Mouse (Mus musculus) limb, embryonic 13.5 days (tissue): ENCODE results near the gene Asic1. TPM values are rescaled to one million over a fixed set of nuclear protein-coding genes. Genes with fewer than 3 reads are reported as not detected.
"Not testable (repeated sequence)": the region's sequence is repeated elsewhere in the genome, so short reads cannot be mapped to it uniquely, and the experiment has no call there.

Experiments used
- ATAC-seq: fragments of 200-750 bp; cut with Nextera tagmentation; 2 replicates; pipeline ENCODE4 v1.8.0; 2017; ENCODE audit warnings: low read depth, moderate number of reproducible peaks, moderate TSS enrichment; ENCODE audit not compliant: low FRiP score
- H3K27ac ChIP-seq: fragments of 300-500 bp; sonication (generic); 2 replicates; pipeline ENCODE4 v1.5.1; 2015; ENCODE audit warnings: inconsistent platforms, mild to moderate bottlenecking, moderate library complexity
- H3K27me3 ChIP-seq: fragments of 300-500 bp; sonication (generic); 2 replicates; pipeline ENCODE4 v1.6.1; 2015; ENCODE audit warnings: mild to moderate bottlenecking, inconsistent platforms
- H3K36me3 ChIP-seq: fragments of 300-500 bp; sonication (generic); 2 replicates; pipeline ENCODE4 v1.6.1; 2015; ENCODE audit warnings: inconsistent platforms, mild to moderate bottlenecking, moderate library complexity
- H3K4me1 ChIP-seq: fragments of 300-500 bp; sonication (generic); 2 replicates; pipeline ENCODE4 v1.6.1; 2015; ENCODE audit warnings: inconsistent platforms
- H3K4me2 ChIP-seq: fragments of 300-500 bp; sonication (generic); replicated peaks from 2 replicates; pipeline ENCODE4 v1.6.1; 2015; ENCODE audit warnings: inconsistent platforms, mild to moderate bottlenecking, moderate library complexity
- H3K4me3 ChIP-seq: fragments of 300-500 bp; sonication (generic); 2 replicates; pipeline ENCODE4 v1.5.1; 2015; ENCODE audit warnings: moderate library complexity, mild to moderate bottlenecking, inconsistent platforms
- H3K9ac ChIP-seq: fragments of 300-500 bp; sonication (generic); 2 replicates; pipeline ENCODE4 v1.6.1; 2015; ENCODE audit warnings: mild to moderate bottlenecking, inconsistent platforms
- H3K9me3 ChIP-seq: fragments of 300-500 bp; sonication (generic); 2 replicates; pipeline ENCODE4 v1.6.1; 2016; ENCODE audit warnings: inconsistent platforms
- WGBS: fragments of 180-500 bp; shearing (Covaris S2); methylation state at CpG from one replicate; pipeline ENCODE4 v1.1.7; 2015; 5-methylcytosine and 5-hydroxymethylcytosine counted together
- polyA plus RNA-seq: library from polyadenylated mRNA; unstranded; fragments of >200 nt; fragmentation: Nextera tagmentation; extraction: Ambion mirVana; gene quantifications from 2 replicates; pipeline ENCODE4 v1.2.1, GENCODE M21; 2015

Asic1 gene
- polyA plus RNA-seq, 1 experiment from 2014 or later, result 1.7 TPM

- WGBS, result 16% methylated on average over 4 of the region's 4 CpGs
- no peak overlapping the region for H3K4me3 ChIP-seq
- H3K27ac ChIP-seq, result no peak overlapping the region
- no peaks in the 10 kb centered on the region for H3K36me3 ChIP-seq
- H3K27me3 ChIP-seq, result peaks cover 29% of the 10 kb centered on the region
- no peaks in the 10 kb centered on the region for H3K4me1 ChIP-seq
- no peak overlapping the region for H3K4me2 ChIP-seq
- no peak for ATAC-seq
- no peaks in the 10 kb centered on the region for H3K9me3 ChIP-seq
- no peak overlapping the region for H3K9ac ChIP-seq
Measured at GRCm38 (mm10) chr15:99690924-99691323, 20.8 kb downstream of the Asic1 start.

- no peak overlapping the region for H3K4me2 ChIP-seq
- H3K9ac ChIP-seq, result no peak overlapping the region
- no peaks in the 10 kb centered on the region for H3K4me1 ChIP-seq
- H3K36me3 ChIP-seq, result no peaks in the 10 kb centered on the region
- no peak for ATAC-seq
- H3K27me3 ChIP-seq, result peaks cover 37% of the 10 kb centered on the region
- H3K4me3 ChIP-seq, result no peak overlapping the region
- H3K9me3 ChIP-seq, result no peaks in the 10 kb centered on the region
- H3K27ac ChIP-seq, result no peak overlapping the region
- WGBS, result 42% methylated on average over 9 of the region's 9 CpGs
Measured at GRCm38 (mm10) chr15:99691976-99692375, 21.8 kb downstream of the Asic1 start.

GRCm38 (mm10) chr15:99697309-99697708 lies 27.1 kb downstream of the Asic1 start:
- Histone ChIP-seq H3K4me1 (peaks cover 6% of the 10 kb centered on the region), H3K36me3 (no peaks in the 10 kb centered on the region), H3K27me3 (peaks cover 34% of the 10 kb centered on the region), H3K9me3 (no peaks in the 10 kb centered on the region), H3K4me3 (no peak overlapping the region), H3K4me2 (no peak overlapping the region), H3K9ac (no peak overlapping the region), H3K27ac (no peak overlapping the region)
- ATAC-seq, result no peak
- 12% methylated on average over 2 of the region's 2 CpGs for WGBS

- Histone ChIP-seq H3K27me3 (peaks cover 29% of the 10 kb centered on the region), H3K27ac (no peak overlapping the region), H3K9ac (no peak overlapping the region; the same call in 1 of the 2 replicates), H3K4me1 (peaks cover 16% of the 10 kb centered on the region), H3K4me3 (no peak overlapping the region), H3K36me3 (peaks cover 3% of the 10 kb centered on the region), H3K9me3 (no peaks in the 10 kb centered on the region), H3K4me2 (0 out of 2 replicates have a peak overlapping the region, but pooled peaks have one; percentile 7)
- 36% methylated on average over 20 of the region's 20 CpGs for WGBS
- no peak for ATAC-seq
Measured at GRCm38 (mm10) chr15:99698533-99699085, 28.4 kb downstream of the Asic1 start.

GRCm38 (mm10) chr15:99699715-99700114 lies 29.5 kb downstream of the Asic1 start:
- H3K4me2 ChIP-seq, result no peak overlapping the region
- peaks cover 14% of the 10 kb centered on the region for H3K36me3 ChIP-seq
- peaks cover 29% of the 10 kb centered on the region for H3K27me3 ChIP-seq
- H3K4me3 ChIP-seq, result no peak overlapping the region
- H3K4me1 ChIP-seq, result peaks cover 27% of the 10 kb centered on the region
- ATAC-seq, result no peak
- WGBS, result 82% methylated on average over 10 of the region's 10 CpGs
- H3K9me3 ChIP-seq, result no peaks in the 10 kb centered on the region
- no peak overlapping the region for H3K9ac ChIP-seq
- no peak overlapping the region for H3K27ac ChIP-seq

GRCm38 (mm10) chr15:99700219-99701106 lies 30.3 kb downstream of the Asic1 start:
- Histone ChIP-seq H3K4me3 (no peak overlapping the region), H3K36me3 (peaks cover 19% of the 10 kb centered on the region), H3K4me2 (no peak overlapping the region), H3K9me3 (no peaks in the 10 kb centered on the region), H3K9ac (no peak overlapping the region), H3K27me3 (peaks cover 27% of the 10 kb centered on the region), H3K27ac (no peak overlapping the region), H3K4me1 (peaks cover 29% of the 10 kb centered on the region)
- ATAC-seq, result no peak
- WGBS, result 86% methylated on average over 18 of the region's 18 CpGs

GRCm38 (mm10) chr15:99701640-99701998 lies 31.5 kb downstream of the Asic1 start:
- Histone ChIP-seq H3K27ac (0 out of 2 replicates have a peak overlapping the region, but pooled peaks have one; percentile 95), H3K9ac (peak overlapping the region; percentile 96), H3K4me1 (peaks cover 29% of the 10 kb centered on the region), H3K27me3 (peaks cover 21% of the 10 kb centered on the region), H3K4me2 (peak overlapping the region; percentile 82), H3K36me3 (peaks cover 28% of the 10 kb centered on the region), H3K4me3 (peak overlapping the region; percentile 81)
- 47% methylated on average over 16 of the region's 16 CpGs for WGBS
- not testable (repeated sequence) for ATAC-seq, H3K9me3 ChIP-seq

- H3K4me1 ChIP-seq, result peaks cover 29% of the 10 kb centered on the region
- peaks cover 14% of the 10 kb centered on the region for H3K27me3 ChIP-seq
- WGBS, result under 1% methylated on average over 70 of the region's 71 CpGs
- H3K9me3 ChIP-seq, result no peaks in the 10 kb centered on the region
- H3K9ac ChIP-seq, result peak within 1 kb of the TSS; percentile 96
- peaks cover 34% of the 10 kb centered on the region for H3K36me3 ChIP-seq
- H3K27ac ChIP-seq, result peak within 1 kb of the TSS; percentile 95
- H3K4me3 ChIP-seq, result peak within 1 kb of the TSS; percentile 81
- ATAC-seq, result peak; percentile 95
- H3K4me2 ChIP-seq, result peak within 1 kb of the TSS; percentile 82
Measured at GRCm38 (mm10) chr15:99701999-99702900, 32.1 kb downstream of the Asic1 start, which contains the start of gene Smarcd1. Smarcd1 (plus strand) TSS chr15:99702129.

- peak overlapping the region; percentile 81 for H3K4me3 ChIP-seq
- H3K4me2 ChIP-seq, result peak overlapping the region; percentile 82
- peaks cover 7% of the 10 kb centered on the region for H3K27me3 ChIP-seq
- H3K27ac ChIP-seq, result peak overlapping the region; percentile 95; the same call in 1 of the 2 replicates
- no peak for ATAC-seq
- peak overlapping the region; percentile 96 for H3K9ac ChIP-seq
- H3K36me3 ChIP-seq, result peaks cover 43% of the 10 kb centered on the region
- H3K9me3 ChIP-seq, result no peaks in the 10 kb centered on the region
- H3K4me1 ChIP-seq, result peaks cover 29% of the 10 kb centered on the region
- 66% methylated on average over 9 of the region's 9 CpGs for WGBS
Measured at GRCm38 (mm10) chr15:99703104-99703503, 32.9 kb downstream of the Asic1 start.

GRCm38 (mm10) chr15:99703676-99704040 lies 33.5 kb downstream of the Asic1 start:
- Histone ChIP-seq H3K27ac (0 out of 2 replicates have a peak overlapping the region, but pooled peaks have one; percentile 44), H3K4me1 (peaks cover 29% of the 10 kb centered on the region), H3K4me2 (peak overlapping the region; percentile 82), H3K36me3 (peaks cover 48% of the 10 kb centered on the region), H3K9ac (peak overlapping the region; percentile 96; the same call in 1 of the 2 replicates), H3K4me3 (peak overlapping the region; percentile 81), H3K9me3 (no peaks in the 10 kb centered on the region), H3K27me3 (peaks cover 1% of the 10 kb centered on the region)
- no peak for ATAC-seq
- 76% methylated on average over 5 of the region's 5 CpGs for WGBS

GRCm38 (mm10) chr15:99704041-99704681 lies 34.0 kb downstream of the Asic1 start:
- Histone ChIP-seq H3K27ac (0 out of 2 replicates have a peak overlapping the region, but pooled peaks have one; percentile 44), H3K4me2 (peak overlapping the region; percentile 82), H3K9ac (peak overlapping the region; percentile 43), H3K27me3 (no peaks in the 10 kb centered on the region; the same call in none of the 2 replicates), H3K4me1 (peaks cover 29% of the 10 kb centered on the region), H3K4me3 (peak overlapping the region; percentile 14; the same call in 1 of the 2 replicates), H3K9me3 (no peaks in the 10 kb centered on the region), H3K36me3 (peaks cover 53% of the 10 kb centered on the region)
- ATAC-seq, result no peak
- WGBS, result 56% methylated on average over 23 of the region's 23 CpGs
